Mouse (Mus musculus) embryonic facial prominence, embryonic 10.5 days (tissue): ENCODE measurements around the gene Slc50a1. TPM values are rescaled to one million over a fixed set of nuclear protein-coding genes. Genes with fewer than 3 reads are reported as not detected.

Source experiments
- DNase-seq: peaks from one replicate; pipeline ENCODE4 v3.0.0-alpha.2; 2017; ENCODE audit warnings: low spot score
- H3K27ac ChIP-seq: fragments of 300-500 bp; sonication (generic); replicated peaks from 2 replicates; pipeline ENCODE4 v1.5.1; 2016; ENCODE audit warnings: mild to moderate bottlenecking
- H3K27me3 ChIP-seq: fragments of 300-500 bp; sonication (generic); replicated peaks from 2 replicates; pipeline ENCODE4 v1.6.1; 2016; ENCODE audit warnings: low read depth, mild to moderate bottlenecking; ENCODE audit not compliant: poor library complexity, severe bottlenecking
- H3K36me3 ChIP-seq: fragments of 300-500 bp; sonication (generic); replicated peaks from 2 replicates; pipeline ENCODE4 v1.6.1; 2016; ENCODE audit warnings: mild to moderate bottlenecking, moderate library complexity
- H3K4me1 ChIP-seq: fragments of 300-500 bp; sonication (generic); 2 replicates; pipeline ENCODE4 v1.6.1; 2016
- H3K4me3 ChIP-seq: fragments of 300-500 bp; sonication (generic); 2 replicates; pipeline ENCODE4 v1.5.1; 2016; ENCODE audit warnings: mild to moderate bottlenecking, moderate library complexity
- H3K9me3 ChIP-seq: fragments of 300-500 bp; sonication (generic); 2 replicates; pipeline ENCODE4 v1.6.1; 2016; ENCODE audit warnings: mild to moderate bottlenecking
- WGBS: fragments of 180-500 bp; shearing (Covaris S2); methylation state at CpG from one replicate; pipeline ENCODE4 v1.1.7; 2016; 5-methylcytosine and 5-hydroxymethylcytosine counted together
- polyA plus RNA-seq: library from polyadenylated mRNA; unstranded; fragments of >200 nt; fragmentation: Nextera tagmentation; extraction: Ambion mirVana; gene quantifications from 2 replicates; pipeline ENCODE4 v1.2.1, GENCODE M21; 2016

The Slc50a1 gene
- polyA plus RNA-seq, 1 experiment from 2014 or later, result 34.2 TPM

- H3K27ac ChIP-seq, result no peak overlapping the region
- 77% methylated on average over 10 of the region's 10 CpGs for WGBS
- no peak overlapping the region for H3K4me3 ChIP-seq
- H3K27me3 ChIP-seq, result no peaks in the 10 kb centered on the region
- DNase-seq, result no peak
- H3K36me3 ChIP-seq, result no peaks in the 10 kb centered on the region
- H3K4me1 ChIP-seq, result peaks cover 28% of the 10 kb centered on the region
- no peaks in the 10 kb centered on the region for H3K9me3 ChIP-seq
Observed at GRCm38 (mm10) chr3:89291874-89292273, 21.5 kb upstream of the Slc50a1 start.

- no peaks in the 10 kb centered on the region for H3K9me3 ChIP-seq
- H3K4me1 ChIP-seq, result peaks cover 46% of the 10 kb centered on the region
- 55% methylated on average over 7 of the region's 7 CpGs for WGBS
- no peak overlapping the region for H3K4me3 ChIP-seq
- H3K27ac ChIP-seq, result no peak overlapping the region; the same call in 1 of the 2 replicates
- no peak for DNase-seq
- H3K36me3 ChIP-seq, result no peaks in the 10 kb centered on the region
- peaks cover 14% of the 10 kb centered on the region for H3K27me3 ChIP-seq
Observed at GRCm38 (mm10) chr3:89288503-89288928, 18.1 kb upstream of the Slc50a1 start.

GRCm38 (mm10) chr3:89287286-89287685, 16.9 kb upstream of the Slc50a1 start:
- no peaks in the 10 kb centered on the region for H3K9me3 ChIP-seq
- H3K27ac ChIP-seq, result 0 out of 2 replicates have a peak overlapping the region, but pooled peaks have one; percentile 2
- DNase-seq, result no peak
- no peaks in the 10 kb centered on the region for H3K36me3 ChIP-seq
- H3K4me1 ChIP-seq, result peaks cover 46% of the 10 kb centered on the region
- WGBS, result 48% methylated on average over 5 of the region's 5 CpGs
- peaks cover 14% of the 10 kb centered on the region for H3K27me3 ChIP-seq
- H3K4me3 ChIP-seq, result no peak overlapping the region

- no peak overlapping the region for H3K27ac ChIP-seq
- no peak for DNase-seq
- H3K36me3 ChIP-seq, result no peaks in the 10 kb centered on the region
- peaks cover 60% of the 10 kb centered on the region for H3K4me1 ChIP-seq
- peaks cover 28% of the 10 kb centered on the region for H3K27me3 ChIP-seq
- 38% methylated on average over 2 of the region's 2 CpGs for WGBS
- H3K4me3 ChIP-seq, result no peak overlapping the region
- no peaks in the 10 kb centered on the region for H3K9me3 ChIP-seq
Observed at GRCm38 (mm10) chr3:89285526-89285925, 15.2 kb upstream of the Slc50a1 start.

GRCm38 (mm10) chr3:89284261-89284660, 13.9 kb upstream of the Slc50a1 start:
- H3K27me3 ChIP-seq, result peaks cover 41% of the 10 kb centered on the region
- H3K9me3 ChIP-seq, result no peaks in the 10 kb centered on the region
- H3K36me3 ChIP-seq, result no peaks in the 10 kb centered on the region
- peaks cover 72% of the 10 kb centered on the region for H3K4me1 ChIP-seq
- DNase-seq, result no peak
- H3K27ac ChIP-seq, result no peak overlapping the region
- no peak overlapping the region for H3K4me3 ChIP-seq
- 88% methylated on average over 3 of the region's 3 CpGs for WGBS

GRCm38 (mm10) chr3:89282291-89282643, 11.9 kb upstream of the Slc50a1 start:
- Histone ChIP-seq H3K9me3 (no peaks in the 10 kb centered on the region), H3K36me3 (no peaks in the 10 kb centered on the region), H3K4me1 (peaks cover 72% of the 10 kb centered on the region), H3K27me3 (peaks cover 61% of the 10 kb centered on the region), H3K27ac (peak overlapping the region; percentile 70), H3K4me3 (no peak overlapping the region)
- DNase-seq, result no peak
- WGBS, result 23% methylated on average over 4 of the region's 4 CpGs

DNA sequence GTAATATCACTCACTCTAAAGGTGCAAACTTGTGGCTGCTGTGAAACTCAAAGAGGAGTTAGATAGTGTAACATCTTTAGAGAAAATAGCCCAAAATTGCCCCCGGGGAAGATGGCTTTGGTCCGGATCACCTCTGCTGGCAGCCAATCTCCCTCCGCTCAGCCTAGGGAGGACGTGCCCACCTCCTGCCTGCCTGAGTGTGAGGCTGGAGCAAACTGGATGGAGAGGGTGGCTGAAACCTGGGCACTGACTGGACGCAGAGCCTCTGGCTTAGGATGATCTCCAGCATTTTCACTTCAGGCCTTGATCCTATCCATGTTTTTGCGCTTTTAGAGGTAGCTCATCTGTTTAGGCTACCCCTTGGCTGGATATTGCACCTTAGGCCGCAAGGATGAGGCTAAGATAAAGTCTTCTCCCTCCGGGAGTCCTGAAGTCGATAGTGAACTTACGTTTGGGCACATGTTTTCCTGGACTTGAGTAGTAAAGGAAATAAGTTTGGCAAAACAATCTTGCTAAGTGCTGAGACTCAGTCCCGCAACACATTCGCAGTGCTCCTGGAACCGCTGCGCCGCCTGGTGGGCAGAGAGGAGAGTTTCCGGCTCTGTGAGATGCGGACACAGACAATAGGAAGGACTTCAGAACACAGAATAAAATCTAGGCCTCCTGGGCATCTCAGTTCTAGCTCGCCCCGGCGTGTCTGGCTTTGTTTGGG, 11.4 kb upstream of the Slc50a1 start:
- Histone ChIP-seq H3K9me3 (no peaks in the 10 kb centered on the region), H3K36me3 (no peaks in the 10 kb centered on the region), H3K27me3 (peaks cover 66% of the 10 kb centered on the region), H3K4me1 (peaks cover 72% of the 10 kb centered on the region), H3K4me3 (peak overlapping the region; percentile 65), H3K27ac (peak overlapping the region; percentile 86)
- 11% methylated on average over 20 of the region's 20 CpGs for WGBS
- DNase-seq, result peak; percentile 90

GRCm38 (mm10) chr3:89280606-89281511, 10.5 kb upstream of the Slc50a1 start, which contains the start of gene Efna1:
TSS of gene Efna1 (minus strand) at chr3:89281142.
- Histone ChIP-seq H3K27ac (peak within 1 kb of the TSS; percentile 86), H3K27me3 (peaks cover 75% of the 10 kb centered on the region), H3K4me3 (peak within 1 kb of the TSS; percentile 65), H3K9me3 (no peaks in the 10 kb centered on the region), H3K4me1 (peaks cover 75% of the 10 kb centered on the region), H3K36me3 (peaks cover 4% of the 10 kb centered on the region; the same call in 1 of the 2 replicates)
- under 1% methylated on average over 52 of the region's 52 CpGs for WGBS
- peak; percentile 70 for DNase-seq

DNA sequence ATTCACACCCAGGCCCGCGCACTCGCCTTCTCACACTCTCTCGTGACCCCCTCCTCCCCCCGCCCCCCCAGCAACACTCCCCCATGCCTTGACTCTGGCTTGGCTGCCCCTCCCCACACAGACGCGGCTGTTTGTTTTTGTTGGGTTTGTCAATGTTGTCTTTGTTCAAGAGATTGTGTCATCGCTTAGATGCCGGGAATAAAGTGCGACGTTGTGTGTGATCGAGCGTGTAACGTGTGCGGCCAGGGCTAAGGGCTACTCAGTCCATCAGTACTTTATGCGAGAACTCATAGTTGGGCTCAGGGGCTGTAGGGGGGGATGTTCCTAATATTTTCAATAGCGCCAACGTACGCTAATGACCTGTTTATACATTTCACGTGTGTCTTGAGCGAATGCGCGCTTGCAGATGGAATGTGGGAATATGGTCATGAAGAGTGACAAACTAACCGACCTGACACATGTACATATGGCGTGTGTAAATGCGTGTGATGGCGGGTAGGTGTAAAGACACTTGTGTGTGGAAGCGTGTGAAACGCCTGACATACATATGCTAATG, 9.8 kb upstream of the Slc50a1 start:
- WGBS, result under 1% methylated on average over 29 of the region's 29 CpGs
- Histone ChIP-seq H3K27me3 (peaks cover 80% of the 10 kb centered on the region), H3K27ac (peak overlapping the region; percentile 86; the same call in 1 of the 2 replicates)

GRCm38 (mm10) chr3:89279153-89279890, 9.0 kb upstream of the Slc50a1 start:
- Histone ChIP-seq H3K36me3 (peaks cover 16% of the 10 kb centered on the region), H3K4me3 (peak overlapping the region; percentile 65), H3K4me1 (peaks cover 68% of the 10 kb centered on the region), H3K27ac (peak overlapping the region; percentile 86), H3K9me3 (no peaks in the 10 kb centered on the region), H3K27me3 (peaks cover 73% of the 10 kb centered on the region)
- WGBS, result 2% methylated on average over 35 of the region's 35 CpGs
- peak; percentile 89 for DNase-seq

More for the DNA sequence above, 9.8 kb upstream of the Slc50a1 start:
- DNase-seq, result no peak
- Histone ChIP-seq H3K9me3 (no peaks in the 10 kb centered on the region), H3K36me3 (peaks cover 11% of the 10 kb centered on the region), H3K4me1 (peaks cover 71% of the 10 kb centered on the region), H3K4me3 (peak overlapping the region; percentile 65)

GRCm38 (mm10) chr3:89278643-89279042, 8.3 kb upstream of the Slc50a1 start:
- H3K4me1 ChIP-seq, result peaks cover 68% of the 10 kb centered on the region

DNA sequence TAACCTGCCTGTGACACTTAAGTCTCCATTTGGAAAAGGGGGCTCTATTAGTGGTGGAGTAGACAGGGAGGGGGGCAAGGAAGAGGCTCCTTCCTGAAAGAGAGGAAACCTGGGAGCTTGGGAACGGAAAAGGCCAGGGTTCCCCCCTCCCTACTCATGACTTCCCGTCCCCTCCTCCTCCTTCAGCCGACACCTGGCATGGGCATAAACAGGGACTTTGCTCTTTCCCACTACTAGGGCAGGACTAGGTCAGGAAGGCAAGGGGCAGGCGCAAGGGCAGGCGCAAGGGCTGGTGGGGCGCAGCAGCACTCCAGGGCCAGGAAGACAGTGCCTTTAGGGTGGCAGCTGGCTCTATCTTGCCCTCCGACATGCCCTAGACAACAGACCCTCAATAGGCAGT, 7.7 kb upstream of the Slc50a1 start:
- no peak for DNase-seq
- Histone ChIP-seq H3K36me3 (peaks cover 16% of the 10 kb centered on the region), H3K9me3 (no peaks in the 10 kb centered on the region), H3K27ac (peak overlapping the region; percentile 86), H3K4me1 (peaks cover 68% of the 10 kb centered on the region), H3K4me3 (peak overlapping the region; percentile 65), H3K27me3 (peaks cover 66% of the 10 kb centered on the region)
- WGBS, result 54% methylated on average over 7 of the region's 7 CpGs

More at GRCm38 (mm10) chr3:89278643-89279042, 8.3 kb upstream of the Slc50a1 start:
- Histone ChIP-seq H3K27ac (peak overlapping the region; percentile 86), H3K4me3 (peak overlapping the region; percentile 65), H3K27me3 (peaks cover 67% of the 10 kb centered on the region), H3K36me3 (peaks cover 16% of the 10 kb centered on the region), H3K9me3 (no peaks in the 10 kb centered on the region)
- 16% methylated on average over 8 of the region's 8 CpGs for WGBS
- DNase-seq, result no peak
